Mouse (Mus musculus) CH12.LX (cell line): ENCODE measurements at regions not wholly inside any gene's neighbourhood (a gene's known extent, or its start where the extent isn't known, plus 50 kb on each side); places are given as distances from the start of the nearest gene placed in this dataset.
A peak's percentile ranks its signal among the peaks of the same experiment; 100 is the strongest.

Source experiments
- DNase-seq: peaks from one replicate; pipeline ENCODE4 v3.0.0-alpha.2; 2013; ENCODE audit errors: extremely low read depth
- H3K27ac ChIP-seq: 2 replicates; pipeline ENCODE4 v1.5.1; 2012; ENCODE audit warnings: low read depth, mild to moderate bottlenecking, control low read depth, moderate library complexity; ENCODE audit not compliant: insufficient read depth
- H3K27me3 ChIP-seq: replicated peaks from 2 replicates; pipeline ENCODE3; 2012; ENCODE audit warnings: inconsistent platforms
- H3K36me3 ChIP-seq, 2 experiments: replicated peaks in 1 of 2; 2 replicates each; pipeline versions ENCODE3 to v1.6.1; 2012; ENCODE audit warnings: inconsistent platforms in 1 of 2, low read length in 1 of 2, mild to moderate bottlenecking in 1 of 2, mixed read lengths in 1 of 2, moderate library complexity in 1 of 2; ENCODE audit not compliant: control insufficient read depth in 1 of 2, insufficient read depth in 1 of 2
- H3K4me1 ChIP-seq, 2 experiments: 2 replicates each; pipeline ENCODE4 v1.6.1; 2012; ENCODE audit warnings: inconsistent platforms in 1 of 2, moderate library complexity in 1 of 2; ENCODE audit not compliant: insufficient read depth in 2 of 2, control insufficient read depth in 1 of 2
- H3K4me2 ChIP-seq: 2 replicates; pipeline ENCODE4 v1.6.1; 2012; ENCODE audit warnings: low read depth, mild to moderate bottlenecking, control low read depth; ENCODE audit not compliant: poor library complexity, insufficient read depth, severe bottlenecking
- H3K4me3 ChIP-seq, 3 experiments: fragments of 150-350 bp in 1 of 3; sonication (generic) in 1 of 3; replicated peaks in 1 of 3; 2 replicates each; pipeline versions ENCODE3 to v1.5.1; 2011 to 2012; ENCODE audit warnings: low read depth in 2 of 3, low read length in 2 of 3, mild to moderate bottlenecking in 2 of 3, moderate library complexity in 2 of 3, control low read depth in 1 of 3, improper control_type of control experiment in 1 of 3, inconsistent platforms in 1 of 3, mixed read lengths in 1 of 3; ENCODE audit not compliant: poor library complexity in 1 of 3
- H3K79me2 ChIP-seq: replicated peaks from 2 replicates; pipeline ENCODE4 v1.6.1; 2012; ENCODE audit warnings: mild to moderate bottlenecking, moderate library complexity; ENCODE audit not compliant: control insufficient read depth, poor library complexity, insufficient read depth, severe bottlenecking; ENCODE audit errors: extremely low read depth
- H3K9ac ChIP-seq: 2 replicates; pipeline ENCODE4 v1.6.1; 2012; ENCODE audit warnings: low read depth, mild to moderate bottlenecking, control low read depth, moderate library complexity; ENCODE audit not compliant: insufficient read depth
- H3K9me3 ChIP-seq: replicated peaks from 2 replicates; pipeline ENCODE3; 2012; ENCODE audit warnings: low read length, inconsistent platforms, mixed read lengths
- CTCF ChIP-seq, 2 experiments: IDR thresholded peaks in 1 of 2; conservative IDR thresholded peaks in 1 of 2; 2 replicates each; pipeline ENCODE4 v1.5.1; 2011 to 2012; ENCODE audit warnings: low read depth in 2 of 2, low read length in 2 of 2, improper control_type of control experiment in 1 of 2, inconsistent platforms in 1 of 2, mild to moderate bottlenecking in 1 of 2, moderate library complexity in 1 of 2
- GABPA ChIP-seq: IDR thresholded peaks from 2 replicates; pipeline ENCODE4 v1.6.1; 2012; ENCODE audit warnings: low read depth, low read length, improper control_type of control experiment, inconsistent platforms; ENCODE audit not compliant: insufficient replicate concordance
- HCFC1 ChIP-seq: IDR thresholded peaks from 2 replicates; pipeline ENCODE4 v1.6.1; 2012; ENCODE audit warnings: low read depth, mild to moderate bottlenecking, inconsistent platforms, low read length, improper control_type of control experiment
- JUND ChIP-seq: conservative IDR thresholded peaks from 2 replicates; pipeline ENCODE4 v1.6.1; 2011; ENCODE audit warnings: low read depth, low read length, improper control_type of control experiment
- KAT2A ChIP-seq: IDR thresholded peaks from 2 replicates; pipeline ENCODE4 v1.6.1; 2012; ENCODE audit warnings: low read length, improper control_type of control experiment, inconsistent platforms; ENCODE audit not compliant: insufficient replicate concordance
- MAFK ChIP-seq: IDR thresholded peaks from 2 replicates; pipeline ENCODE4 v1.6.1; 2011; ENCODE audit warnings: low read length, improper control_type of control experiment; ENCODE audit not compliant: insufficient replicate concordance
- MAX ChIP-seq: IDR thresholded peaks from 2 replicates; pipeline ENCODE4 v1.6.1; 2011; ENCODE audit warnings: low read length, improper control_type of control experiment
- MAZ ChIP-seq: IDR thresholded peaks from 2 replicates; pipeline ENCODE4 v1.6.1; 2012; ENCODE audit warnings: low read depth, mild to moderate bottlenecking, inconsistent platforms, low read length, improper control_type of control experiment, moderate library complexity
- MEF2A ChIP-seq: IDR thresholded peaks from 2 replicates; pipeline ENCODE4 v1.6.1; 2014; ENCODE audit warnings: low read depth, mild to moderate bottlenecking, inconsistent platforms, low read length, improper control_type of control experiment, borderline replicate concordance
- MXI1 ChIP-seq: IDR thresholded peaks from 2 replicates; pipeline ENCODE4 v1.6.1; 2011; ENCODE audit warnings: mild to moderate bottlenecking, low read depth, low read length, improper control_type of control experiment
- MYC ChIP-seq: IDR thresholded peaks from 2 replicates; pipeline ENCODE4 v1.6.1; 2011; ENCODE audit warnings: low read depth, mild to moderate bottlenecking, improper control_type of control experiment, low read length
- NRF1 ChIP-seq: IDR thresholded peaks from 2 replicates; pipeline ENCODE4 v1.6.1; 2014; ENCODE audit warnings: low read depth, mild to moderate bottlenecking, inconsistent platforms, low read length, improper control_type of control experiment, moderate library complexity
- RAD21 ChIP-seq: IDR thresholded peaks from 2 replicates; pipeline ENCODE4 v1.6.1; 2011; ENCODE audit warnings: low read depth, mild to moderate bottlenecking, low read length, improper control_type of control experiment, moderate library complexity
- RCOR1 ChIP-seq: conservative IDR thresholded peaks from 2 replicates; pipeline ENCODE4 v1.6.1; 2012; ENCODE audit warnings: low read depth, mild to moderate bottlenecking, inconsistent platforms, low read length, improper control_type of control experiment
- SIN3A ChIP-seq: IDR thresholded peaks from 2 replicates; pipeline ENCODE4 v1.6.1; 2012; ENCODE audit warnings: low read length, improper control_type of control experiment, inconsistent platforms
- SMC3 ChIP-seq: IDR thresholded peaks from 2 replicates; pipeline ENCODE4 v1.6.1; 2011; ENCODE audit warnings: low read depth, low read length, improper control_type of control experiment
- TBP ChIP-seq: conservative IDR thresholded peaks from 2 replicates; pipeline ENCODE4 v1.6.1; 2011; ENCODE audit warnings: low read depth, low read length, improper control_type of control experiment
- TCF12 ChIP-seq: IDR thresholded peaks from 2 replicates; pipeline ENCODE4 v1.6.1; 2014; ENCODE audit warnings: low read depth, mild to moderate bottlenecking, inconsistent platforms, low read length, improper control_type of control experiment
- USF1 ChIP-seq: IDR thresholded peaks from 2 replicates; pipeline ENCODE4 v1.6.1; 2014; ENCODE audit warnings: low read depth, mild to moderate bottlenecking, inconsistent platforms, low read length, improper control_type of control experiment
- USF2 ChIP-seq: conservative IDR thresholded peaks from 2 replicates; pipeline ENCODE4 v1.6.1; 2011; ENCODE audit warnings: low read depth, low read length, improper control_type of control experiment
- ZC3H11A ChIP-seq: IDR thresholded peaks from 2 replicates; pipeline ENCODE4 v1.6.1; 2012; ENCODE audit warnings: low read depth, mild to moderate bottlenecking, inconsistent platforms, low read length, improper control_type of control experiment
- dilution Hi-C: fragments of 300-500 bp; cut with MboI; formaldehyde crosslinking; loops from 2 replicates; pipeline ENCODE4 v1.14.3; 2020; ENCODE audit warnings: low sequenced_read_pairs; ENCODE audit not compliant: extremely low pct_unique_long_range_greater_than_20kb, extremely low pct_ligation_motif_present
- in situ Hi-C: fragments of 300-500 bp; cut with MboI; formaldehyde crosslinking; loops from 3 replicates; pipeline ENCODE4 v1.14.3; 2019; ENCODE audit warnings: low sequenced_read_pairs, low pct_ligation_motif_present, low pct_unique_long_range_greater_than_20kb, mixed read lengths

- in situ Hi-C loops (no loop called here), dilution Hi-C loops (no loop called here)
- peak; percentile 82 for DNase-seq
- no peaks in the 10 kb centered on the region for H3K27me3 ChIP-seq
- TF ChIP-seq SMC3 (peak; percentile 71), MAX (0 out of 2 replicates have a peak, but pooled peaks have one; percentile 26), MXI1 (no peak), MAZ (no peak), KAT2A (no peak), MAFK (no peak), TBP (no peak), RAD21 (peak; percentile 65), NRF1 (no peak), RCOR1 (no peak), TCF12 (0 out of 2 replicates have a peak, but pooled peaks have one; percentile 16), JUND (no peak), USF2 (no peak), HCFC1 (no peak), MYC (peak; percentile 43; the same call in 1 of the 2 replicates), GABPA (no peak), ZC3H11A (0 out of 2 replicates have a peak, but pooled peaks have one; percentile 3), USF1 (no peak), CTCF (conservative IDR thresholded peaks at IDR 0.05 in 1 of 2, IDR thresholded peaks at IDR 0.05 in 1 of 2; ENCODE audit: low read depth in 2 of 2, low read length in 2 of 2) (peak; percentile 68 to 81; a peak in 3 of 4 replicates)
- no peak overlapping the region for H3K4me2 ChIP-seq
- H3K79me2 ChIP-seq, result no peaks in the 10 kb centered on the region
- peaks cover 0 to 20% of the 10 kb centered on the region in 2 experiments; a peak in 2 of 4 replicates for H3K4me1 ChIP-seq
- H3K9ac ChIP-seq, result no peak overlapping the region
- no peak overlapping the region for H3K4me3 ChIP-seq
- H3K9me3 ChIP-seq, result no peaks in the 10 kb centered on the region
- no peak overlapping the region for H3K27ac ChIP-seq
- no peaks in the 10 kb centered on the region for H3K36me3 ChIP-seq
Measured at GRCm38 (mm10) chr11:24689807-24690333, 612.0 kb downstream of the Bcl11a start.

- Histone ChIP-seq H3K27ac (no peak overlapping the region), H3K9ac (no peak overlapping the region), H3K27me3 (no peaks in the 10 kb centered on the region), H3K9me3 (no peaks in the 10 kb centered on the region), H3K79me2 (no peaks in the 10 kb centered on the region), H3K4me1 (peaks cover 0 to 21% of the 10 kb centered on the region in 2 experiments; a peak in 2 of 4 replicates), H3K4me2 (no peak overlapping the region), H3K36me3 (no peaks in the 10 kb centered on the region), H3K4me3 (no peak overlapping the region)
- TF ChIP-seq MEF2A (no peak), SIN3A (no peak)
- in situ Hi-C loops, result no loop called here
- no peak for DNase-seq
- dilution Hi-C loops, result no loop called here
Measured at GRCm38 (mm10) chr11:24693926-24694325, 616.1 kb downstream of the Bcl11a start.
